Mouse (Mus musculus) skeletal muscle tissue, postnatal 0 days (tissue): ENCODE data around the gene Hist1h4f. TPM values are rescaled to one million over a fixed set of nuclear protein-coding genes. Genes with fewer than 3 reads are reported as not detected.

Source experiments
- polyA plus RNA-seq: library from polyadenylated mRNA; unstranded; fragments of >200 nt; fragmentation: Nextera tagmentation; extraction: Ambion mirVana; gene quantifications from 2 replicates; pipeline ENCODE4 v1.2.1, GENCODE M21; 2015

Hist1h4f gene
- polyA plus RNA-seq: 0.80 TPM in 1 of 2 replicates, not detected in the other

DNA sequence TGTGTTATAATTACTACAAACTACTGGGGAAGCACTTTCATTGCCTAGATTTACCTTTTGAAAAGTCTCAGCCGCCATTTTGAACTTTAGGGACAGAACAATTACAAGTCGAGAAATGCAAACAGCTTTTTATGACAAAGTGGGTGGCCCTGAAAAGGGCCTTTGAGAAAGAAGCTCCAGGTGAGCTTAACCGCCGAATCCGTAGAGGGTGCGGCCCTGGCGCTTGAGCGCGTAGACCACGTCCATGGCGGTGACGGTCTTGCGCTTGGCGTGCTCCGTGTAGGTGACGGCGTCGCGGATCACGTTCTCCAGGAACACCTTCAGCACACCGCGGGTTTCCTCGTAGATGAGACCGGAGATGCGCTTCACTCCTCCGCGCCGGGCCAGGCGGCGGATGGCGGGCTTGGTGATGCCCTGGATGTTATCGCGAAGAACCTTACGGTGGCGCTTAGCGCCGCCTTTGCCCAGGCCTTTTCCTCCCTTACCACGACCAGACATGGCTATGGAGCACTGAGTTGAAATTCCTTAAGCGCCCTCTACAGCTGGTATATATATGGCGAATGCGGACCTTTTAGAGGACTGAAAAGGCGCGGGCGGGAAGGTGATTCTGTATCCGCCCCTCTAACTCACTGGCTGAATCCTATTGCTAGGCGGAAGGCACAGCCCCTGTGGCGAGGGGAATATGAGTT lies at the start of gene Hist1h4f:
Gene Hist1h4f (minus strand): TSS at position 503 of the 689 bp plus-strand sequence.

DNA sequence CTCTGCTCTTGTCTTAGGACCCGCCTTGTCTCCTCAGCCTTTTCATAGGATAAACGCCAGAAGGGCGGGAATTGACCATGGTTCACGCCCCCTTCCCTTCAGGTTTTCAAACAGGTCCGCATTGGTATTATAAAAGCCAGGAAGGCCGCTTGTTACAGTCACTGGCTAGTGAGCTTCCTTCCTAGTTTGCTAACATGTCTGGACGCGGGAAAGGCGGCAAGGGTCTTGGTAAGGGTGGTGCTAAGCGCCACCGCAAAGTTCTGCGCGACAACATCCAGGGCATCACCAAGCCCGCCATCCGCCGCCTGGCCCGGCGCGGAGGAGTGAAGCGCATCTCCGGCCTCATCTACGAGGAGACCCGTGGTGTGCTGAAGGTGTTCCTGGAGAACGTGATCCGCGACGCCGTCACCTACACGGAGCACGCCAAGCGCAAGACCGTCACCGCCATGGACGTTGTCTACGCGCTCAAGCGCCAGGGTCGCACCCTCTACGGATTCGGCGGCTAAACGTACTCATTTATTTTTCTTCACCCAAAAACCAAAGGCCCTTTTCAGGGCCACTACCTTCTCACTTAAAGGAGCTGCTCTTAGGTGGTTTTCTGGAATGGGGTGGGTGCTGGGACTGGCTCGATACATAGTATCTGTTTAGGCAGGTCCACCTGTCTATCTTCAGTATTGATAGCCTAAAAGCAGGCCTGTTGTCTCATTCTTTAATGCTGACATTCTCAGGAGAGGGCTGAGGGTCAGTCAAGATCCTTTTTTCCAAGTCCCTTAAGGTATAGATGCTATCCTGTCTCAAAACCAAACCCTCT lies 30.2 kb upstream of the Hist1h4f start, which contains the start of gene Hist1h4d:
Gene Hist1h4d (plus strand): TSS at position 191 of the 811 bp plus-strand sequence.

DNA sequence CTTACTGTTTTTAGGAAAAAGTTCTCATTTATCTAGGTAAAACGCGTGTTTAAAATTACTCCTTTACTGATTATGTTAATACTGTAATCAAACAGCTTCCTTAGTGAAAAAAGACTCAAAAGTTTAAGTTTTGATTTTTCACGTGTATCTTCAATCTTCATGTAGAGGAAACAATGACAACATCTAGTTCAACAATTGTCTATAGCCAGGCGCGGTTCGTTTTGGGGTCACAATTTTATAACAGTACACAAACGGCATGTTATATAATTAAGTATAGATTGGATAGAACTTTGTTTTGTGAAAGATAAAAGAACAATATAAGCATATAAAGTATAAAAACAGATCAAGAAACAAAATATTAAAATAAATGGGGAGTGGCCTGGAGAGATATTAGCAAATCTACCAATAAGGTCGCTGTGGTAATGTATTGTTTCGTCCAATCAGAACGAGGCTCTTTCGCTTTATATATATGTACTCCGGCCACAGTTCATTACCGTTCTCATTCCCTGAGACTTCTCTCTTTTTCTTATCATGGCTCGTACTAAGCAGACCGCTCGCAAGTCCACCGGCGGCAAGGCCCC lies 23.9 kb upstream of the Hist1h4f start, which contains the start of gene Hist1h3d:
Gene Hist1h3d (plus strand): TSS at position 493 of the 581 bp plus-strand sequence.

DNA sequence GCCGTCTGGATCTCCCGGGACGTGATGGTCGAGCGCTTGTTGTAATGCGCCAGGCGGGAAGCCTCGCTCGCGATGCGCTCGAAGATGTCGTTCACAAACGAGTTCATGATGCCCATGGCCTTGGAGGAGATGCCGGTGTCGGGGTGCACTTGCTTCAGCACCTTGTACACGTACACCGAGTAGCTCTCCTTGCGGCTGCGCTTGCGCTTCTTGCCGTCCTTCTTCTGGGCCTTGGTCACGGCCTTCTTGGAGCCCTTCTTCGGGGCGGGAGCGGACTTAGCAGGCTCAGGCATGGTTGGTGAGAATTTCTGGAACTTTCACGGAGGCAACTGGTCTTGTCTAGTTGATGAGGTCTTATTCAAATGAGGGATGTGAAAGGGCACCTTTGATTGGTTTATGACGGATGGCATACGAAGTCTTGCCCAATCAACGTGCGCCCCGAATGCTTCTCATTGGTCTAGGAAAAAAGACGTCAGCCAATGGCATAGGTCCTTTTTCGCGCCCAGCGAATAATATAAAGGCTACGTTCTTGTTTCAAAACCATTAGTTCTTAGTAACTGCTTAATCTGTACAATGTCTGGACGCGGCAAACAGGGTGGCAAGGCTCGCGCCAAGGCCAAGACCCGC lies 22.6 kb upstream of the Hist1h4f start, which contains the start of the genes Hist1h2bf and Hist1h2ad:
Gene Hist1h2bf (minus strand): TSS at position 299 of the 627 bp plus-strand sequence.
Gene Hist1h2ad (plus strand): TSS at position 484 of the 627 bp plus-strand sequence.

DNA sequence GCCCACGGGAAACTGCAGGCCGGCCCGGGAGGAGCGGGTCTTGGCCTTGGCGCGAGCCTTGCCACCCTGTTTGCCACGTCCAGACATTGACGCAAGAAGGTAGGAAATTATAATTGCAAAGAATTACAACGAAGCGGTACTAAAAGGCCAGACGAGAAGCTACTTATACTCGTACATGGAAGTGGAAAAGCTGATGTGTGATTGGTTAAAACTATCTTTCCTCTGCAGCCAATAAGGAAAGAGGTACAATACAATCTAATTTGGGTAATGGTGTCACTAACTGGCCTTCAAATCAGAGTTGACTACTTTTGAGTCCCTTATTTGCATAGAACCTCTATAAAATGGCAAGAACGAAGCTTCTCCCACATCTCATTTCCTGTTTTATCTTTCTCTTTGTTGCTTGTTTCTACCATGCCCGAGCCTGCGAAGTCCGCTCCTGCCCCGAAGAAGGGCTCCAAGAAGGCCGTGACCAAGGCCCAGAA lies 19.6 kb upstream of the Hist1h4f start, which contains the start of the genes Hist1h2ae and Hist1h2bg:
Gene Hist1h2ae (minus strand): TSS at position 199 of the 482 bp plus-strand sequence.
Gene Hist1h2bg (plus strand): TSS at position 375 of the 482 bp plus-strand sequence.

DNA sequence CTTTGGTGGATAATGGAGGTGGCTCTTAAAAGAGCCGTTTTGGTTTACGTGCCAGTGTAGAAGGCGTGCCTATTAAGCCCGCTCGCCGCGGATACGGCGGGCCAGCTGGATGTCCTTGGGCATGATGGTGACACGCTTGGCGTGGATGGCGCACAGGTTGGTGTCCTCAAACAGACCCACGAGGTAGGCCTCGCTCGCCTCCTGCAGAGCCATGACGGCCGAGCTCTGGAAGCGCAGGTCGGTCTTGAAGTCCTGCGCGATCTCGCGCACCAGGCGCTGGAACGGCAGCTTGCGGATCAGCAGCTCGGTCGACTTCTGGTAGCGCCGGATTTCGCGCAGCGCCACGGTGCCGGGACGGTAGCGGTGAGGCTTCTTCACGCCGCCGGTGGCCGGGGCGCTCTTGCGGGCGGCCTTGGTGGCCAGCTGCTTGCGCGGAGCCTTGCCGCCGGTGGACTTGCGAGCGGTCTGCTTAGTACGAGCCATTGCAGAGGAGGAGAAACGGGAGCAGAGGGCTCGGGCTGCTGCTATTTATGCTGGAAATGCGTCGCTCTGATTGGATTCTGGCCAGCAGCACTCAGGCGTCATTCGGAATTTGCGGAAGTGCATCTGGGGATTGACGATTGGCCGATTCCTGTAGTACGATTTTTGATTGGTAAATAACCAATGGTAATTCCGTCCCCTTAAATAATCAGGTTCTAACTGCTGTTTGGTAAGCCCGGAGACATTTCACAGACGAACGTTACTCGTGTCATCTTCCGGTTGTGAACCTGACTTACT lies 10.6 kb upstream of the Hist1h4f start, which contains the start of gene Hist1h3e:
Gene Hist1h3e (minus strand): TSS at position 487 of the 777 bp plus-strand sequence.

DNA sequence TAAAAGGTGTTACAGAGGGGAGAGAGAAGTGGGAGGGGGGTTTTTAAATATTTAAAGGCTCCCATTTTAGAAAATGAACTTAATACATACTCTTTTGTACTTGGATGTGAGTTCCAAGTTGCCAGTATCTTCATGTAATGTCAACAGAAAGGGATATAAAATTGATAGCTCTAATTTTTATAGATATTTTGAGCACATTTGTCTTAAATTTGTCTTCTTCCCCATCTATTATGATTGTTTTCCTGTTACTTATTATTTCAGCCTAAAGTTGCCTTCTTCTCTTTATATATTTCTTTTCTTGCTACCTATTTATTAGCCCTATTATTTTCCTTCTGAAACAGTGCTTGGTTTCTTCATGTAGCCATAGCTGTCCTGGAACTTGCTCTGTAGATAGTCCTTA lies 1.5 kb upstream of the Hist1h4f start, which contains the start of gene Hist1h1d:
Gene Hist1h1d (plus strand): TSS at position 301 of the 400 bp plus-strand sequence.

DNA sequence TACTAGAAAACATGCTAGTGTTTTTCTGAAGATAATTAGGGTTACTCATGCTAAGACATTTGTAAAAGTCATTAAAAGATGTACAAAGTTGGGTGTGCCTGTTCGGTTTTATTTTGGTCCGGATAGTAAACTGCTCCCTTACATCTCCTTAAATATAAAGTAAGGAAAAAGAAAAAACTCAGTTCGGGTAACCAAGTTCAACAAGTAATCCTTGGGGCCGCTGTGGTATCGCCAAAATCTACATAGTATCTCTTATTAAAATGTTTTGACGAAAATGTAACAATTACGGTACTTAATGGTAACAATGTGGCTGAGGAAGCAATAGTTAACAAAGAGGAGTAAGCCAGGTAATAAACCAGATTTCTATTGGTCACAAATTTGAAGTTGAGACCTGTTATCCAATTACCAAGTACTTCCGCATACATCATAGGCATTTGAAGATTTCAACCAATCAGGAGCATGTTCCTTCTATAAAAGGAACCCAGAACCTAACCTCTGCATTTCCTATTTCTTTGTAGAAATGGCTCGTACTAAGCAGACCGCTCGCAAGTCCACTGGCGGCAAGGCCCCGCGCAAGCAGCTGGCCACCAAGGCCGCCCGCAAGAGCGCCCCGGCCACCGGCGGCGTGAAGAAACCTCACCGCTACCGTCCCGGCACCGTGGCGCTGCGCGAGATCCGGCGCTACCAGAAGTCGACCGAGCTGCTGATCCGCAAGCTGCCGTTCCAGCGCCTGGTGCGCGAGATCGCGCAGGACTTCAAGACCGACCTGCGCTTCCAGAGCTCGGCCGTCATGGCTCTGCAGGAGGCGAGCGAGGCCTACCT lies 7.3 kb downstream of the Hist1h4f start, which contains the start of gene Hist1h3f:
Gene Hist1h3f (plus strand): TSS at position 88 of the 822 bp plus-strand sequence.

DNA sequence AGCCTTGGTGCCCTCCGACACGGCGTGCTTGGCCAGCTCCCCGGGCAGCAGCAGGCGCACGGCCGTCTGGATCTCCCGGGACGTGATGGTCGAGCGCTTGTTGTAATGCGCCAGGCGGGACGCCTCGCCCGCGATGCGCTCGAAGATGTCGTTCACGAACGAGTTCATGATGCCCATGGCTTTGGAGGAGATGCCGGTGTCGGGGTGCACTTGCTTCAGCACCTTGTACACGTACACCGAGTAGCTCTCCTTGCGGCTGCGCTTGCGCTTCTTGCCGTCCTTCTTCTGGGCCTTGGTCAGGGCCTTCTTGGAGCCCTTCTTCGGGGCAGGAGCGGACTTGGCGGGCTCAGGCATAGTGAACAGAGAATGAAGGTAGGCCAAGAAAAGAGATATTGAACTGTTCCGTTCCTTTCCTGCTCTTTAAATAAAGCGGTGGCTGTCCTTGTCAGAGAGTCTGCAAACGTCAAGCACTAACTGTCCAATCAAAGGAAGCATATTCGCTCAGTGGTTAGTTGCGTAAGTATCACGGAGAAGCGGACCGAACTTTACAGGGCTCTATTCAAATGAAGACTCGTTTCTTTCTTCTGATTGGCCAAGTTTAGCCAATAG lies 8.3 kb downstream of the Hist1h4f start, which contains the start of gene Hist1h2bh:
Gene Hist1h2bh (minus strand): TSS at position 394 of the 609 bp plus-strand sequence.

DNA sequence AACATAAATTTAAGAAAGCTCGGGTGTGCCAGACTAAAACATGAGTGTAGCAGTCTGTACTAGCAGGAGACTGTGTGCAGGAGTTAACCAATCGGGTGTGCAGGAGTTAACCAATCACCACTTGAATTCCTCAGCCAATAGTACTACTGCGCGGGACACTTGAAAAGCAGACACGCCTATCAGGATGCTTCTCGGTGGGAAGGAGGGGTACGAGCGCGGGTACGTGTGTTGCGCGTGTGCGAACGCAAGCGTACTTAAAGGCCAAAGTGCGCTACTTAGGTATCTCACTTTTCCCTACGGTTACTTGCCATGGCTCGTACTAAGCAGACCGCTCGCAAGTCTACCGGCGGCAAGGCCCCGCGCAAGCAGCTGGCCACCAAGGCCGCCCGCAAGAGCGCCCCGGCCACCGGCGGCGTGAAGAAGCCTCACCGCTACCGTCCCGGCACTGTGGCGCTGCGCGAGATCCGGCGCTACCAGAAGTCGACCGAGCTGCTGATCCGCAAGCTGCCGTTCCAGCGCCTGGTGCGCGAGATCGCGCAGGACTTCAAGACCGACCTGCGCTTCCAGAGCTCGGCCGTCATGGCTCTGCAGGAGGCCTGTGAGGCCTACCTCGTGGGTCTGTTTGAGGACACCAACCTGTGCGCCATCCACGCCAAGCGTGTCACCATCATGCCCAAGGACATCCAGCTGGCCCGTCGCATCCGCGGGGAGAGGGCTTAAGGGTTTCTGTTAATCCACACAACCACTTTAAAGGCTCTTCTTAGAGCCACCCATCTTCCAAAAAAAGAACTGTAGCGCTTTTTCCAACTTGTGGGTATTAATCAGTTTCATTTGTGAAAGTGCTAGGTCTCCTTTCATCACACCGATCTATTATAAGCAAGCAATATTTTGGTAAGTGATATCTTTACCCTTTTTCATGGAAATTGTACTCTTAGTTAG lies 16.0 kb downstream of the Hist1h4f start, which contains the start of gene Hist1h3g:
Gene Hist1h3g (plus strand): TSS at position 286 of the 939 bp plus-strand sequence.

DNA sequence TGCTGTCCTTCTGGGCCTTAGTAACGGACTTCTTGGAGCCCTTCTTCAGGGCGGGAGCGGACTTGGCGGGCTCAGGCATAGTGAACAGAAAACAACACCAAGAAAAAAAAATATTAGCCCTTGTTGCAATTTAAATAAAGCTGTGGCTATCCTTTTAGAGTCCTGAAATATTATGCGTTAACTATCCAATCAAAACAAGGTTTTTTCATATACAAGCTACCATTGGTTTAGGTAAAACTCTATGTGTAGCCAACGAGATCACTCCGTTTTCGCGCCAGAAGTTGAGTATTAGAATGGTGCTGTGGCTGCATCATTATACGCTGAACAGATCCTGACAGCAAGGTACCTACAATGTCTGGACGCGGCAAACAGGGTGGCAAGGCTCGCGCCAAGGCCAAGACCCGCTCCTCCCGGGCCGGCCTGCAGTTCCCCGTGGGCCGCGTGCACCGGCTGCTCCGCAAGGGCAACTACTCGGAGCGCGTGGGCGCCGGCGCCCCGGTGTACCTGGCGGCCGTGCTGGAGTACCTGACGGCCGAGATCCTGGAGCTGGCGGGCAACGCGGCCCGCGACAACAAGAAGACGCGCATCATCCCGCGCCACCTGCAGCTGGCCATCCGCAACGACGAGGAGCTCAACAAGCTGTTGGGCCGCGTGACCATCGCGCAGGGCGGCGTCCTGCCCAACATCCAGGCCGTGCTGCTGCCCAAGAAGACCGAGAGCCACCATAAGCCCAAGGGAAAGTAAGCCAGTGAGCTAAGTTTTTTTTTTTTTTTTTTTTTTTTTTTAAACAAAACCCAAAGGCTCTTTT lies 17.7 kb downstream of the Hist1h4f start, which contains the start of gene Hist1h2af:
Gene Hist1h2af (plus strand): TSS at position 347 of the 808 bp plus-strand sequence.

DNA sequence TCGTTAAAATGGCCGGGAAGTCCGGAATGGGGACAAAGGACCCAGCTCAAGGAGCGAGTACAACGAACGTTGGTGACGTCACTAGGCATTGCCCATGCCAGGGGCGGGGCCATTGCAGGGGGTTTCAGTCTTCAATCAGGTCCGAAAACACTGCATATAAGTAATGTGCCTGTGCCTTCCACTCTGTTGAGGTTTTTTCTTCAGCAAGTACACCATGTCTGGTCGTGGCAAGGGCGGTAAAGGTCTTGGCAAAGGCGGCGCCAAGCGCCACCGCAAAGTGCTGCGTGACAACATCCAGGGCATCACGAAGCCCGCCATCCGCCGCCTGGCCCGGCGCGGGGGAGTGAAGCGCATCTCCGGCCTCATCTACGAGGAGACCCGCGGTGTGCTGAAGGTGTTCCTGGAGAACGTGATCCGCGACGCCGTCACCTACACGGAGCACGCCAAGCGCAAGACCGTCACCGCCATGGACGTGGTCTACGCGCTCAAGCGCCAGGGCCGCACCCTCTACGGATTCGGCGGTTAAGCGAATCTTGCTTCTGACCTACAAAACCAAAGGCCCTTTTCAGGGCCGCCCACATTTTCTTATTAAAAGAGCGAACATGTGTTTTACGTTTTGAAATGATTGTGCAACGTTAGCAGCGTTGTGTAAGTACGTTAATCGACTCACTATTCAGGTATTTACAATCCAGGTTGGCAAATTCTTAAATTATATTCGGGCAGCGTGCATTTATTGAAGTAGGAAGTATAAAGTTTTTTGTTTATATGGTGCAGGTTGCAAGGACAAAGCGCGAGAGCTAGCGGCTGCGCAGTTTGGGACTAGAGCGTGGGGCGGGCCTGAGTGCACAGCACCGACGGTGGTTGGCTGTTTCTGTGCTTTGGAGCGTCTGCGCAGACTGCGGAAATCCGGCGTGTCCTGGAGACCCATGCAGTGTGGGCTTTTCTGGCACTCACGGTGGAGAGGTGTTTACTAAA lies 20.3 kb downstream of the Hist1h4f start, which contains the start of gene Hist1h4h:
Gene Hist1h4h (plus strand): TSS at position 150 of the 975 bp plus-strand sequence.

